ENCODE assay signal across 27 mouse cellular contexts in genomic region chr10:43148456-43148855, GRCm38 (mm10). TPM values are rescaled to one million over a fixed set of nuclear protein-coding genes. Genes with fewer than 3 reads are reported as not detected.
DNase-seq lines count a peak whose midpoint lies in the region; ATAC-seq and TF ChIP-seq lines count a peak whose summit lies in the region.
"Had no signal": no experiment of that assay in that cellular context is flagged by ENCODE, and none has a peak within 500 bp of the region (broad histone marks: within the 10 kb centered on the region; RNA-seq: fewer than 3 reads in every experiment).

No protein-coding gene starts in this region.

- no peak overlapping the region for H3K4me3 ChIP-seq in embryonic facial prominence, embryonic 13.5 days
- H3K4me3 ChIP-seq in embryonic facial prominence, embryonic 10.5 days, result no peak overlapping the region
- H3K4me3 ChIP-seq in gastrocnemius, adult 2 months, result peak overlapping the region; percentile 43
- no peak overlapping the region for H3K4me3 ChIP-seq in midbrain, postnatal 0 days (ENCODE audit: low read depth, low read length)
- H3K4me3 ChIP-seq: erythroblast, embryonic 14.5 days; forebrain, embryonic 12.5 days; forebrain, embryonic 15.5 days; heart, adult 2 months; heart, embryonic 10.5 days; heart, embryonic 13.5 days; hindbrain, embryonic 12.5 days; hindbrain, embryonic 15.5 days had no signal

- peak overlapping the region; percentile 33; the same call in 1 of the 2 replicates for H3K27ac ChIP-seq in embryonic facial prominence, embryonic 13.5 days
- H3K27ac ChIP-seq in embryonic facial prominence, embryonic 10.5 days (replicated peaks), result no peak overlapping the region
- H3K27ac ChIP-seq in gastrocnemius, adult 2 months, result peak overlapping the region; percentile 75
- H3K27ac ChIP-seq in midbrain, postnatal 0 days (ENCODE audit: low read depth, low read length), result no peak overlapping the region
- H3K27ac ChIP-seq: forebrain, embryonic 12.5 days; forebrain, embryonic 15.5 days; heart, adult 2 months; heart, embryonic 10.5 days; heart, embryonic 13.5 days; hindbrain, embryonic 12.5 days; hindbrain, embryonic 15.5 days had no signal

- 49% methylated on average over 11 of the region's 11 CpGs for WGBS in embryonic facial prominence, embryonic 13.5 days
- WGBS in embryonic facial prominence, embryonic 10.5 days, result 92% methylated on average over 11 of the region's 11 CpGs
- WGBS in midbrain, postnatal 0 days, result 85% methylated on average over 11 of the region's 11 CpGs

- H3K36me3 ChIP-seq in embryonic facial prominence, embryonic 13.5 days, result peaks cover 5% of the 10 kb centered on the region; the same call in 1 of the 2 replicates
- peaks cover 23% of the 10 kb centered on the region for H3K36me3 ChIP-seq in embryonic facial prominence, embryonic 10.5 days (replicated peaks)
- H3K36me3 ChIP-seq in midbrain, postnatal 0 days (ENCODE audit: insufficient read depth, low read length), result peaks cover 5% of the 10 kb centered on the region
- H3K36me3 ChIP-seq: heart, embryonic 13.5 days; hindbrain, embryonic 12.5 days had no signal

- no peaks in the 10 kb centered on the region for H3K9me3 ChIP-seq in embryonic facial prominence, embryonic 13.5 days
- no peaks in the 10 kb centered on the region for H3K9me3 ChIP-seq in embryonic facial prominence, embryonic 10.5 days
- no peaks in the 10 kb centered on the region for H3K9me3 ChIP-seq in midbrain, postnatal 0 days (ENCODE audit: low read length)
- H3K9me3 ChIP-seq: forebrain, embryonic 12.5 days; forebrain, embryonic 15.5 days; heart, embryonic 10.5 days; heart, embryonic 13.5 days; hindbrain, embryonic 12.5 days; hindbrain, embryonic 15.5 days had no signal

- TF ChIP-seq CTCF in gastrocnemius, adult 2 months (IDR thresholded peaks at IDR 0.05), result no peak
- no peak for TF ChIP-seq CTCF in midbrain, postnatal 0 days (IDR thresholded peaks at IDR 0.05)

- intact Hi-C loops in gastrocnemius, adult 2 months (cut with DNase I), result no loop called here

- peak; percentile 76; the same call in 1 of the 2 replicates for ATAC-seq in embryonic facial prominence, embryonic 13.5 days (ENCODE audit: insufficient number of reproducible peaks, insufficient read depth, low FRiP score, low TSS enrichment, low read depth)
- ATAC-seq in midbrain, postnatal 0 days (ENCODE audit: low FRiP score), result no peak
- ATAC-seq: forebrain, embryonic 15.5 days; intestine, postnatal 0 days had no signal

- H3K4me1 ChIP-seq in embryonic facial prominence, embryonic 13.5 days, result peaks cover 16% of the 10 kb centered on the region; the same call in 1 of the 2 replicates
- H3K4me1 ChIP-seq in embryonic facial prominence, embryonic 10.5 days, result peaks cover 10% of the 10 kb centered on the region
- H3K4me1 ChIP-seq in midbrain, postnatal 0 days (ENCODE audit: insufficient read depth, low read length), result no peaks in the 10 kb centered on the region
- H3K4me1 ChIP-seq: heart, embryonic 10.5 days; heart, embryonic 13.5 days; hindbrain, embryonic 15.5 days had no signal

- H3K27me3 ChIP-seq in embryonic facial prominence, embryonic 13.5 days, result no peaks in the 10 kb centered on the region
- no peaks in the 10 kb centered on the region for H3K27me3 ChIP-seq in embryonic facial prominence, embryonic 10.5 days (replicated peaks; ENCODE audit: low read depth, poor library complexity, severe bottlenecking)
- H3K27me3 ChIP-seq in midbrain, postnatal 0 days (ENCODE audit: insufficient read depth, low read length), result no peaks in the 10 kb centered on the region
- H3K27me3 ChIP-seq: forebrain, embryonic 12.5 days; forebrain, embryonic 15.5 days; heart, embryonic 13.5 days; hindbrain, embryonic 12.5 days; hindbrain, embryonic 15.5 days had no signal

- no peak for DNase-seq in embryonic facial prominence, embryonic 10.5 days (ENCODE audit: low spot score)
- peak; percentile 80 for DNase-seq in gastrocnemius, adult 2 months
- DNase-seq in gastrocnemius, postnatal 4 days (ENCODE audit: low spot score in 2 of 2), result no peak
- peak; percentile 28 for DNase-seq in brain, adult 2 months (ENCODE audit: low read depth, low spot score)
- peak; percentile 68 for DNase-seq in skeletal muscle tissue, adult 2 months (ENCODE audit: low read depth, low spot score)
- DNase-seq in midbrain, postnatal 0 days (ENCODE audit: low spot score), result no peak
- DNase-seq in embryo, embryonic 10 days (ENCODE audit: low spot score), result no peak
- DNase-seq: adrenal gland, adult 2 months; adrenal gland, postnatal 14 days; cerebellum, adult 18-20 months; cerebellum, adult 9-10 months; cerebellum, postnatal 14 days; gastrocnemius, postnatal 10 days; heart, adult 2 months; heart, postnatal 14 days; kidney, adult 2 months had no signal

- H3K4me2 ChIP-seq in embryonic facial prominence, embryonic 13.5 days, result no peak overlapping the region
- H3K4me2 ChIP-seq in midbrain, postnatal 0 days (ENCODE audit: low read depth, low read length, poor library complexity, severe bottlenecking), result no peak overlapping the region
- H3K4me2 ChIP-seq: forebrain, embryonic 12.5 days; forebrain, embryonic 15.5 days; heart, embryonic 13.5 days; hindbrain, embryonic 12.5 days; hindbrain, embryonic 15.5 days had no signal

- no peak overlapping the region for H3K9ac ChIP-seq in embryonic facial prominence, embryonic 13.5 days
- H3K9ac ChIP-seq in midbrain, postnatal 0 days (replicated peaks; ENCODE audit: low read length, poor library complexity, severe bottlenecking), result no peak overlapping the region
- H3K9ac ChIP-seq: forebrain, embryonic 12.5 days; forebrain, embryonic 15.5 days; heart, embryonic 13.5 days; hindbrain, embryonic 12.5 days; hindbrain, embryonic 15.5 days had no signal

RNA-seq across cellular contexts. Expression of gene Sobp, which starts 25.9 kb away (rescaled TPM):
- 5.4 and 5.6 TPM in 2 replicates for polyA plus RNA-seq in embryonic facial prominence, embryonic 13.5 days (2015; fragmentation: Nextera tagmentation; extraction: Ambion mirVana)
- 3.1 and 3.2 TPM in 2 replicates for polyA plus RNA-seq in embryonic facial prominence, embryonic 10.5 days (2016; fragmentation: Nextera tagmentation; extraction: Ambion mirVana)
- total RNA-seq in gastrocnemius, adult 2 months (2021), result 10 to 100 TPM; 29.2 to 34.5 TPM
- 10 to 100 TPM; 21.5 to 25.4 TPM for total RNA-seq in gastrocnemius, postnatal 4 days (2021)
- 30.5 and 34.2 TPM in 2 replicates for total RNA-seq in midbrain, postnatal 0 days (2014; rRNA removed)
- 14.0 and 17.0 TPM in 2 replicates for polyA plus RNA-seq in midbrain, postnatal 0 days (2015; fragmentation: Nextera tagmentation; extraction: Ambion mirVana)
- total RNA-seq: hematopoietic stem cell, adult 5-6 weeks had no signal
- polyA plus RNA-seq: erythroblast, embryonic 14.5 days had no signal

RNA-seq across cellular contexts. Expression of gene 9030612E09Rik, which starts 26.0 kb away (rescaled TPM):
- polyA plus RNA-seq in embryonic facial prominence, embryonic 13.5 days (2015; fragmentation: Nextera tagmentation; extraction: Ambion mirVana), result 2.3 and 2.4 TPM in 2 replicates
- polyA plus RNA-seq in embryonic facial prominence, embryonic 10.5 days (2016; fragmentation: Nextera tagmentation; extraction: Ambion mirVana), result 0.80 and 1.4 TPM in 2 replicates
- 1 to 10 TPM; 1.7 to 2.6 TPM for total RNA-seq in gastrocnemius, adult 2 months (2021)
- total RNA-seq in gastrocnemius, postnatal 4 days (2021), result 1 to 10 TPM; 1.9 to 2.4 TPM
- 0.93 and 2.5 TPM in 2 replicates for total RNA-seq in midbrain, postnatal 0 days (2014; rRNA removed)
- polyA plus RNA-seq in midbrain, postnatal 0 days (2015; fragmentation: Nextera tagmentation; extraction: Ambion mirVana), result 1.5 and 1.6 TPM in 2 replicates
- total RNA-seq: adrenal gland, postnatal 14 days; ES-E14; hematopoietic stem cell, adult 5-6 weeks had no signal
- polyA plus RNA-seq: erythroblast, embryonic 14.5 days had no signal

Comparison
In these comparisons a context has a peak if more than half of its experiments do, and no peak if none do; other contexts are left out.
1. H3K27ac ChIP-seq: peak in embryonic facial prominence, embryonic 13.5 days (single experiment) and gastrocnemius, adult 2 months (single experiment); none in embryonic facial prominence, embryonic 10.5 days (single experiment) and midbrain, postnatal 0 days (single experiment).
2. DNase-seq: peak in gastrocnemius, adult 2 months (single experiment), brain, adult 2 months (single experiment) and skeletal muscle tissue, adult 2 months (single experiment); none in embryonic facial prominence, embryonic 10.5 days (single experiment), gastrocnemius, postnatal 4 days (0 of 2), midbrain, postnatal 0 days (single experiment) and embryo, embryonic 10 days (single experiment).